Mouse (Mus musculus) heart, embryonic 14.5 days (tissue): Measurements from ENCODE around the gene Bnip2. TPM values are rescaled to one million over a fixed set of nuclear protein-coding genes. Genes with fewer than 3 reads are reported as not detected.

Experiments used
- ATAC-seq: fragments of 200-750 bp; cut with Nextera tagmentation; 2 replicates; pipeline ENCODE4 v1.8.0; 2017; ENCODE audit warnings: low read depth, moderate TSS enrichment; ENCODE audit not compliant: insufficient number of reproducible peaks, insufficient read depth, low FRiP score
- H3K27ac ChIP-seq, 2 experiments: fragments of 200-500 bp in 1 of 2; fragments of 300-500 bp in 1 of 2; sonication (generic) in 1 of 2; replicated peaks in 1 of 2; 2 replicates each; pipeline ENCODE4 v1.5.1; 2012 to 2014; ENCODE audit warnings: low read depth in 2 of 2, low read length in 2 of 2, control low read depth in 1 of 2, mild to moderate bottlenecking in 1 of 2, mixed read lengths in 1 of 2; ENCODE audit not compliant: control insufficient read depth in 1 of 2, insufficient read depth in 1 of 2
- H3K27me3 ChIP-seq: fragments of 300-500 bp; sonication (generic); 2 replicates; pipeline ENCODE4 v1.6.1; 2014; ENCODE audit warnings: mild to moderate bottlenecking, low read length, control low read depth; ENCODE audit not compliant: control insufficient read depth, insufficient read depth
- H3K36me3 ChIP-seq: fragments of 300-500 bp; sonication (generic); 2 replicates; pipeline ENCODE4 v1.6.1; 2014; ENCODE audit warnings: mild to moderate bottlenecking, control low read depth, low read length, mixed read lengths; ENCODE audit not compliant: control insufficient read depth, insufficient read depth
- H3K4me1 ChIP-seq, 2 experiments: fragments of 200-500 bp in 1 of 2; fragments of 300-500 bp in 1 of 2; sonication (generic) in 1 of 2; 2 replicates each; pipeline ENCODE4 v1.6.1; 2012 to 2014; ENCODE audit warnings: low read length in 2 of 2, control low read depth in 1 of 2, mixed read lengths in 1 of 2; ENCODE audit not compliant: control insufficient read depth in 2 of 2, insufficient read depth in 2 of 2
- H3K4me2 ChIP-seq: fragments of 300-500 bp; sonication (generic); 2 replicates; pipeline ENCODE4 v1.6.1; 2014; ENCODE audit warnings: mild to moderate bottlenecking, low read length
- H3K4me3 ChIP-seq, 2 experiments: fragments of 200-500 bp in 1 of 2; fragments of 300-500 bp in 1 of 2; sonication (generic) in 1 of 2; 2 replicates each; pipeline ENCODE4 v1.5.1; 2012 to 2014; ENCODE audit warnings: low read length in 2 of 2, mild to moderate bottlenecking in 2 of 2, control low read depth in 1 of 2, low read depth in 1 of 2, moderate library complexity in 1 of 2; ENCODE audit not compliant: control insufficient read depth in 1 of 2, insufficient read depth in 1 of 2
- H3K9ac ChIP-seq: fragments of 300-500 bp; sonication (generic); 2 replicates; pipeline ENCODE4 v1.6.1; 2014; ENCODE audit warnings: mild to moderate bottlenecking, low read length
- H3K9me3 ChIP-seq: fragments of 300-500 bp; sonication (generic); 2 replicates; pipeline ENCODE4 v1.6.1; 2016; ENCODE audit warnings: low read length, control low read depth; ENCODE audit not compliant: control insufficient read depth
- WGBS: fragments of 180-500 bp; shearing (Covaris S2); extraction: QIAGEN DNeasy Blood & Tissue Kit; methylation state at CpG from one replicate; pipeline ENCODE4 v1.1.7; 2014; 5-methylcytosine and 5-hydroxymethylcytosine counted together
- polyA plus RNA-seq: library from polyadenylated mRNA; unstranded; fragments of >200 nt; fragmentation: Nextera tagmentation; extraction: Ambion mirVana; gene quantifications from 2 replicates; pipeline ENCODE4 v1.2.1, GENCODE M21; 2014

The Bnip2 gene
- polyA plus RNA-seq, 1 experiment from 2014 or later = 126 TPM

GRCm38 (mm10) chr9:70039597-70040385 is 50.5 kb downstream of the Bnip2 start:
- no peak overlapping the region for H3K4me3 ChIP-seq

GRCm38 (mm10) chr9:70040570-70040969 is 51.3 kb downstream of the Bnip2 start:
- no peaks in the 10 kb centered on the region for H3K4me1 ChIP-seq
- H3K36me3 ChIP-seq = no peaks in the 10 kb centered on the region
- no peak overlapping the region for H3K4me2 ChIP-seq
- no peak for ATAC-seq
- H3K9ac ChIP-seq = no peak overlapping the region
- H3K27me3 ChIP-seq = no peaks in the 10 kb centered on the region
- no peak overlapping the region for H3K27ac ChIP-seq
- H3K4me3 ChIP-seq = no peak overlapping the region
- H3K9me3 ChIP-seq = 0 out of 2 replicates have a peak, but pooled peaks cover 3% of the 10 kb centered on the region
- WGBS = 64% methylated on average over 11 of the region's 11 CpGs

More at GRCm38 (mm10) chr9:70039597-70040385, 50.5 kb downstream of the Bnip2 start:
- H3K9ac ChIP-seq = no peak overlapping the region
- no peak overlapping the region for H3K4me2 ChIP-seq
- no peak overlapping the region for H3K27ac ChIP-seq
- 0 out of 2 replicates have a peak, but pooled peaks cover 3% of the 10 kb centered on the region for H3K9me3 ChIP-seq
- ATAC-seq = no peak
- H3K36me3 ChIP-seq = no peaks in the 10 kb centered on the region
- H3K27me3 ChIP-seq = no peaks in the 10 kb centered on the region
- WGBS = 79% methylated on average over 6 of the region's 6 CpGs
- H3K4me1 ChIP-seq = no peaks in the 10 kb centered on the region

- ATAC-seq = no peak
Measured at GRCm38 (mm10) chr9:70042137-70042536, 52.9 kb downstream of the Bnip2 start.

GRCm38 (mm10) chr9:70042935-70043334 is 53.7 kb downstream of the Bnip2 start:
- Histone ChIP-seq H3K4me2 (no peak overlapping the region), H3K27me3 (no peaks in the 10 kb centered on the region), H3K27ac (no peak overlapping the region), H3K4me1 (peaks cover 2 to 4% of the 10 kb centered on the region in 2 experiments; a peak in 2 of 4 replicates), H3K9ac (no peak overlapping the region), H3K9me3 (0 out of 2 replicates have a peak, but pooled peaks cover 3% of the 10 kb centered on the region), H3K4me3 (no peak overlapping the region), H3K36me3 (no peaks in the 10 kb centered on the region)
- ATAC-seq = no peak
- WGBS = 80% methylated on average over 1 of the region's 1 CpGs

More at GRCm38 (mm10) chr9:70042137-70042536, 52.9 kb downstream of the Bnip2 start:
- H3K9me3 ChIP-seq = 0 out of 2 replicates have a peak, but pooled peaks cover 3% of the 10 kb centered on the region
- 92% methylated on average over 4 of the region's 4 CpGs for WGBS
- H3K27me3 ChIP-seq = no peaks in the 10 kb centered on the region
- no peak overlapping the region for H3K4me2 ChIP-seq
- H3K4me3 ChIP-seq = no peak overlapping the region
- H3K36me3 ChIP-seq = no peaks in the 10 kb centered on the region
- H3K27ac ChIP-seq = no peak overlapping the region
- peaks cover 2 to 4% of the 10 kb centered on the region in 2 experiments; a peak in 2 of 4 replicates for H3K4me1 ChIP-seq
- no peak overlapping the region for H3K9ac ChIP-seq

GRCm38 (mm10) chr9:70044865-70045264 is 55.6 kb downstream of the Bnip2 start:
- no peaks in the 10 kb centered on the region for H3K36me3 ChIP-seq
- H3K27ac ChIP-seq = no peak overlapping the region
- no peak overlapping the region for H3K4me2 ChIP-seq
- no peak overlapping the region for H3K9ac ChIP-seq
- no peak overlapping the region for H3K4me3 ChIP-seq
- H3K4me1 ChIP-seq = peaks cover 5 to 17% of the 10 kb centered on the region in 2 experiments
- H3K27me3 ChIP-seq = no peaks in the 10 kb centered on the region
- H3K9me3 ChIP-seq = no peaks in the 10 kb centered on the region
- ATAC-seq = no peak
- 61% methylated on average over 2 of the region's 2 CpGs for WGBS

GRCm38 (mm10) chr9:70046255-70046654 is 57.0 kb downstream of the Bnip2 start:
- Histone ChIP-seq H3K36me3 (no peaks in the 10 kb centered on the region), H3K27ac (no peak overlapping the region), H3K4me3 (no peak overlapping the region), H3K27me3 (no peaks in the 10 kb centered on the region), H3K9ac (no peak overlapping the region), H3K4me1 (peaks cover 5 to 17% of the 10 kb centered on the region in 2 experiments), H3K4me2 (no peak overlapping the region), H3K9me3 (no peaks in the 10 kb centered on the region)
- ATAC-seq = no peak
- WGBS = 32% methylated on average over 6 of the region's 6 CpGs

- Histone ChIP-seq H3K27ac (no peak overlapping the region), H3K36me3 (no peaks in the 10 kb centered on the region), H3K4me2 (no peak overlapping the region), H3K9ac (no peak overlapping the region), H3K9me3 (no peaks in the 10 kb centered on the region), H3K4me1 (peaks cover 5 to 17% of the 10 kb centered on the region in 2 experiments), H3K27me3 (no peaks in the 10 kb centered on the region), H3K4me3 (no peak overlapping the region)
- no peak for ATAC-seq
- WGBS = 62% methylated on average over 3 of the region's 3 CpGs
Measured at GRCm38 (mm10) chr9:70047839-70048238, 58.6 kb downstream of the Bnip2 start.
